Mouse (Mus musculus) heart, embryonic 14.5 days (tissue): ENCODE data around the gene Gm13276. TPM values are rescaled to one million over a fixed set of nuclear protein-coding genes. Genes with fewer than 3 reads are reported as not detected.
"Not testable (repeated sequence)": the region's sequence is repeated elsewhere in the genome, so short reads cannot be mapped to it uniquely, and the experiment has no call there.

Experiments used
- ATAC-seq: fragments of 200-750 bp; cut with Nextera tagmentation; 2 replicates; pipeline ENCODE4 v1.8.0; 2017; ENCODE audit warnings: low read depth, moderate TSS enrichment; ENCODE audit not compliant: insufficient number of reproducible peaks, insufficient read depth, low FRiP score
- H3K27ac ChIP-seq, 2 experiments: fragments of 200-500 bp in 1 of 2; fragments of 300-500 bp in 1 of 2; sonication (generic) in 1 of 2; replicated peaks in 1 of 2; 2 replicates each; pipeline ENCODE4 v1.5.1; 2012 to 2014; ENCODE audit warnings: low read depth in 2 of 2, low read length in 2 of 2, control low read depth in 1 of 2, mild to moderate bottlenecking in 1 of 2, mixed read lengths in 1 of 2; ENCODE audit not compliant: control insufficient read depth in 1 of 2, insufficient read depth in 1 of 2
- H3K27me3 ChIP-seq: fragments of 300-500 bp; sonication (generic); 2 replicates; pipeline ENCODE4 v1.6.1; 2014; ENCODE audit warnings: mild to moderate bottlenecking, low read length, control low read depth; ENCODE audit not compliant: control insufficient read depth, insufficient read depth
- H3K36me3 ChIP-seq: fragments of 300-500 bp; sonication (generic); 2 replicates; pipeline ENCODE4 v1.6.1; 2014; ENCODE audit warnings: mild to moderate bottlenecking, control low read depth, low read length, mixed read lengths; ENCODE audit not compliant: control insufficient read depth, insufficient read depth
- H3K4me1 ChIP-seq, 2 experiments: fragments of 200-500 bp in 1 of 2; fragments of 300-500 bp in 1 of 2; sonication (generic) in 1 of 2; 2 replicates each; pipeline ENCODE4 v1.6.1; 2012 to 2014; ENCODE audit warnings: low read length in 2 of 2, control low read depth in 1 of 2, mixed read lengths in 1 of 2; ENCODE audit not compliant: control insufficient read depth in 2 of 2, insufficient read depth in 2 of 2
- H3K4me2 ChIP-seq: fragments of 300-500 bp; sonication (generic); 2 replicates; pipeline ENCODE4 v1.6.1; 2014; ENCODE audit warnings: mild to moderate bottlenecking, low read length
- H3K4me3 ChIP-seq, 2 experiments: fragments of 200-500 bp in 1 of 2; fragments of 300-500 bp in 1 of 2; sonication (generic) in 1 of 2; 2 replicates each; pipeline ENCODE4 v1.5.1; 2012 to 2014; ENCODE audit warnings: low read length in 2 of 2, mild to moderate bottlenecking in 2 of 2, control low read depth in 1 of 2, low read depth in 1 of 2, moderate library complexity in 1 of 2; ENCODE audit not compliant: control insufficient read depth in 1 of 2, insufficient read depth in 1 of 2
- H3K9ac ChIP-seq: fragments of 300-500 bp; sonication (generic); 2 replicates; pipeline ENCODE4 v1.6.1; 2014; ENCODE audit warnings: mild to moderate bottlenecking, low read length
- H3K9me3 ChIP-seq: fragments of 300-500 bp; sonication (generic); 2 replicates; pipeline ENCODE4 v1.6.1; 2016; ENCODE audit warnings: low read length, control low read depth; ENCODE audit not compliant: control insufficient read depth
- WGBS: fragments of 180-500 bp; shearing (Covaris S2); extraction: QIAGEN DNeasy Blood & Tissue Kit; methylation state at CpG from one replicate; pipeline ENCODE4 v1.1.7; 2014; 5-methylcytosine and 5-hydroxymethylcytosine counted together
- polyA plus RNA-seq: library from polyadenylated mRNA; unstranded; fragments of >200 nt; fragmentation: Nextera tagmentation; extraction: Ambion mirVana; gene quantifications from 2 replicates; pipeline ENCODE4 v1.2.1, GENCODE M21; 2014

Gm13276 gene
- polyA plus RNA-seq, 1 experiment from 2014 or later: not detected

DNA sequence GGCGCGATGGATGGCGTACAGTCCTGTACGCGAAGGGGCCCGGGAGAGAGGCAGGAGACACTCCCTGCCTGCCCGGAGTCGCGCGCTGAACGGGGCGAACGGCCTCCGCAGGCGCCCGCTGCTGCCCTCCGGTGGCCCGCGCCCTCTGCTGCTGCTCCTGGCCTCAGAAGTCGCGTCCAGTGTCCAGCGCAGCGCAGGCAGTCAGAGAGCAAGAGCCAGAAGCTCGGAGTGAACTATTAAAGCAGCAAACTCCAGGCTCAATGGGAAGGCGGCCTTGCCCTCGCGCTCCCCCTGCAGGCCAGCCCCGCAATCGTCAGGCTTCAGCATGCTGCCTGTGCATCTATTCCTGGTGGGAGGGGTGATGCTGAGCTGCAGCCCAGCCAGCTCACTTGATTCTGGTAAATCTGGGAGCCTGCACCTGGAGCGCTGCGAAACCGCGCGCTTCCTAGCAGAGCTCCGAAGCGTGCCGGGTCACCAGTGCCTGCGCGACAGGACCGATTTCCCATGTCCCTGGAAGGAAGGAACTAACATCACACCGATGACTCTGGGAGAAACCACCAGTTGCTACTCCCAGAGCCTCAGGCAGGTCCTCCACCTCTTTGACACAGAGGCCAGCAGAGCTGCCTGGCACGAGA is 22.0 kb upstream of the Gm13276 start:
- 4% methylated on average over 28 of the region's 42 CpGs for WGBS

GRCm38 (mm10) chr4:88773534-88773933 is 12.0 kb upstream of the Gm13276 start, which contains the start of gene Gm13290:
Gene Gm13290 (plus strand): TSS chr4:88773834.
- not testable (repeated sequence) for H3K9ac ChIP-seq, H3K4me3 ChIP-seq, H3K4me1 ChIP-seq, H3K9me3 ChIP-seq, H3K27ac ChIP-seq, H3K36me3 ChIP-seq, H3K27me3 ChIP-seq, ATAC-seq, H3K4me2 ChIP-seq
- WGBS: no CpG with 5 or more reads among the region's 32 CpGs

More for the DNA sequence above, 22.0 kb upstream of the Gm13276 start:
- not testable (repeated sequence) for ATAC-seq, H3K9me3 ChIP-seq, H3K27me3 ChIP-seq, H3K36me3 ChIP-seq, H3K4me1 ChIP-seq, H3K9ac ChIP-seq
- Histone ChIP-seq H3K27ac (peak overlapping the region in 1 of 2 experiments; percentile 68; a peak in 3 of 4 replicates), H3K4me3 (peak overlapping the region; percentile 14 to 32; a peak in 3 of 4 replicates), H3K4me2 (peak overlapping the region; percentile 44)

DNA sequence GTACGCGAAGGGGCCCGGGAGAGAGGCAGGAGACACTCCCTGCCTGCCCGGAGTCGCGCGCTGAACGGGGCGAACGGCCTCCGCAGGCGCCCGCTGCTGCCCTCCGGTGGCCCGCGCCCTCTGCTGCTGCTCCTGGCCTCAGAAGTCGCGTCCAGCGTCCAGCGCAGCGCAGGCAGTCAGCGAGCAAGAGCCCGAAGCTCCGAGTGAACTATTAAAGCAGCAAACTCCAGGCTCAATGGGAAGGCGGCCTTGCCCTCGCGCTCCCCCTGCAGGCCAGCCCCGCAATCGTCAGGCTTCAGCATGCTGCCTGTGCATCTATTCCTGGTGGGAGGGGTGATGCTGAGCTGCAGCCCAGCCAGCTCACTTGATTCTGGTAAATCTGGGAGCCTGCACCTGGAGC is 8.9 kb upstream of the Gm13276 start, which contains the start of gene Gm13289:
Gene Gm13289 (plus strand): TSS at position 301 of the 400 bp plus-strand sequence.
- WGBS: no CpG with 5 or more reads among the region's 29 CpGs
- not testable (repeated sequence) for H3K27me3 ChIP-seq, H3K4me1 ChIP-seq, H3K9me3 ChIP-seq, H3K4me3 ChIP-seq, H3K4me2 ChIP-seq, ATAC-seq, H3K36me3 ChIP-seq, H3K9ac ChIP-seq, H3K27ac ChIP-seq

- H3K4me3 ChIP-seq, H3K27ac ChIP-seq, H3K27me3 ChIP-seq, H3K36me3 ChIP-seq, H3K9me3 ChIP-seq, H3K4me2 ChIP-seq, ATAC-seq, H3K4me1 ChIP-seq, H3K9ac ChIP-seq: not testable (repeated sequence)
- no CpG with 5 or more reads among the region's 29 CpGs for WGBS
Measured at GRCm38 (mm10) chr4:88779550-88779949, 6.0 kb upstream of the Gm13276 start, which contains the start of gene Gm13272. Gene Gm13272 (plus strand): TSS chr4:88779850.

DNA sequence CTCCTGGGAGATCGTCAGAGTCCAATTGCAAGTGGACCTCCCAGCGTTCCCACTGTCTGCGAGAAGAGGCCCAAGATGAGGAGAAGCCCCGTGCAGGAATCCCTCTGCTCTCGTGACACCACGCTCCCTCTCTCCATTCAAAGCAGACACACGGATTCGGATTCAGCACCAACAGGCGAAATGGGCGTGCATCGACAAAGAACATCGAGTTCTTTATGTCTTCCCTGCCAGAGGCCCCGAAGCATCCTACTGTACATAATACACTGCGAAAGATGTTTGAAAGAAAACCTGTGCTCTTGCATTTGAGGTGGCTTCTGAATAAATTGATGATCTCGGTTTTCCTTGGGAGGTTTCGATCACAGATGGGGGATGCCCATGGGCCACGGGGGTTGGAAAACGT is 5.2 kb upstream of the Gm13276 start:
- H3K4me1 ChIP-seq, H3K27ac ChIP-seq, H3K27me3 ChIP-seq, H3K4me2 ChIP-seq, H3K9me3 ChIP-seq, H3K4me3 ChIP-seq, H3K9ac ChIP-seq, H3K36me3 ChIP-seq, ATAC-seq: not testable (repeated sequence)
- WGBS: 32% methylated on average over 14 of the region's 18 CpGs

DNA sequence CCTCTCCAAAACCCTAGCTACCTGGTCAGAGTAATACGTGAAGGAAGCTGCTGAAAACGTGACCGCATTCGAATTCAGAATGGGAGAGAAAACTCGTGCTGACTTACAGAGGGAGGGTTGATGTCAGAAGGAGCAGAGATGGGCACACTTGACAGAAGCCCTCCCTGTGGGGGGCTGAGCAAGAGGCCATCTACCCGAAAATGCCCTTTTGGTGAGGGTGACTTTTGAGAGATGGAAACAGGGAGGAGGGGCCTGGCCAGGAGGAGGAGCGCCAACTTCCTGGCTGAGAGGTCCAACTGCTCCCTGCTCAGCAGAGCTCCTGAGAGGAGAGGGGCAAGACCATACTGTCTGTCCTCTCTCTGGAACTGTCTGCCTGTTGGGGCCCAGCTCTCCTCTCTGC is 3.7 kb upstream of the Gm13276 start, which contains the start of gene Ifnz:
Gene Ifnz (plus strand): TSS at position 301 of the 400 bp plus-strand sequence.
- WGBS: 0% methylated on average over 2 of the region's 7 CpGs
- ATAC-seq: not testable (repeated sequence)

DNA sequence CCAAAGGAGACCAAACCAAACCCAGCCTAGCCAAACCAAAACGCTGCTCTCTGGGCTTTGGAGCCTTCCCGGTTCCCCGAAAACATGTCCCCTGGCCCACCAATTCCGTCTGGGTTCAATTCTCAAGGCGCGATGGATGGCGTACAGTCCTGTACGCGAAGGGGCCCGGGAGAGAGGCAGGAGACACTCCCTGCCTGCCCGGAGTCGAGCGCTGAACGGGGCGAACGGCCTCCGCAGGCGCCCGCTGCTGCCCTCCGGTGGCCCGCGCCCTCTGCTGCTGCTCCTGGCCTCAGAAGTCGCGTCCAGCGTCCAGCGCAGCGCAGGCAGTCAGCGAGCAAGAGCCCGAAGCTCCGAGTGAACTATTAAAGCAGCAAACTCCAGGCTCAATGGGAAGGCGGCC is 3.2 kb upstream of the Gm13276 start:
- not testable (repeated sequence) for H3K9ac ChIP-seq, H3K9me3 ChIP-seq, H3K27me3 ChIP-seq, H3K4me1 ChIP-seq, H3K36me3 ChIP-seq, ATAC-seq
- Histone ChIP-seq H3K27ac (peak overlapping the region; percentile 33 to 85; a peak in 2 of 4 replicates), H3K4me2 (peak overlapping the region; percentile 52), H3K4me3 (peak overlapping the region in 1 of 2 experiments; percentile 43; a peak in 2 of 4 replicates)
- 0% methylated on average over 1 of the region's 31 CpGs for WGBS

More for the DNA sequence above, 3.7 kb upstream of the Gm13276 start, which contains the start of gene Ifnz:
- H3K9me3 ChIP-seq, H3K27me3 ChIP-seq, H3K9ac ChIP-seq, H3K36me3 ChIP-seq, H3K4me1 ChIP-seq: not testable (repeated sequence)
- Histone ChIP-seq H3K4me2 (peak within 1 kb of the TSS; percentile 52), H3K4me3 (peak within 1 kb of the TSS in 1 of 2 experiments; percentile 43; a peak in 2 of 4 replicates), H3K27ac (peak within 1 kb of the TSS; percentile 33 to 85; a peak in 2 of 4 replicates)
